Mouse (Mus musculus): ENCODE data around the gene Grin1. TPM values are rescaled to one million over a fixed set of nuclear protein-coding genes. Genes with fewer than 3 reads are reported as not detected.

Gene Grin1
- total RNA-seq, 2 experiments from 2014 or later: 0.22 TPM; not detected in 1

DNA sequence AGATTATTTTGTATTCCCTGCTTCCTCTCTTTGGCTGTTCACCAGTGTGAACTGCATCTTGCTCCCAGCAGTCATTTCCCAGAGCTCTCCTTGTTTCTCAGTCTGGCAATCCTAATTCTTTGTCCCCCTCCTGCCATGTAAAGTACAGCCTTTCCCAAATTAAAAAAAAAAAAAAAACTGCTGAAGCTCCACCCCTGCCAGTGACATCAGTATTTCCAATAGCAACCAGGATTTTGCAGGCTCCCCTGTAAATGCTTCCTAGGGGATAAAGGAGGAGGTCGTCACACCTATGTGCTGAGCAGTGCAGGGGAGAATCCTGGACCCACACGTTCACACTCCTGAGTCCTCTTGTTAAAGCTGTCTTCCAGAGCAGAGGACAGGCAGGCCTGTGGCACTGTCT, 1.1 kb upstream of the Grin1 start:
- no peak for DNase-seq
- intact Hi-C loops (cut with DNase I; ENCODE audit: low total_unique reads): no loop called here

DNA sequence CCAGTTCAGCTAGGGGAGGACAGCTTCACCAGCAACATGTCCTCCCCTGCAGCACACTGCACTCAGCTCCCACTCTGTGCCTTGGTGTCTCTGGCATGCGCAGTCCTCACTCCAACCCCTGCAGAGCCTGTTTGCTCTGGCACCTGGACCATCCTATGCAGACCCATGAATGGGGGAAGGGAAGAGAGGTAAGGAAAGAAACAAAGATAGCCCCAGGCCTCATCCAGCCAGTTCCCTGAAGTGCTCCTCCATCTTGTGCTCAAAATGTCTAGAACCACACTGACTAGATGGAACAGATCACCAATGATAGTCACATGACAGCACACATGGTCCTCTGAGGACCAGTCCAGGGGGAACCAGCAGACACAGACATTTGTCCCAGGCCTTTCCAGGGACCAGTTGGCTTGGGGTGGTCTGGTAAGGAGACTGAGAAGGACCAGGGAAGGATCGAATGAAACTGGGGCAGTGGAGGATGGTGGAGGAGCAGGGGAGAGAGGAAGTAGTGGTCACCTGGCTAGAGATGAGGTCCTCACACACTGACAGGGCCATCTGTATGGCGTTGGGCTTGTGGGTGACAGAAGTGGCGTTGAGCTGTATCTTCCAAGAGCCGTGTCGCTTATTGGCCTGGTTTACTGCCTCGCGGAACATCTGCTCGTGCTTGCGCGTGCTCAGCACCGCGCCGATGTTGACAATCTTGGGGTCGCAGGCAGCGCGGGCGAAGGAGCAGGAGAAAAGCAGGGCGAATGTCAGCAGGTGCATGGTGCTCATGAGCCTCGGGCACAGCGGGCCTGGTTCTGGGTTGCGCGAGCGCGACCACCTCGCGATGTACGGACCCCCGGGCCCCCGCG, 644 bp downstream of the Grin1 start:
- DNase-seq: no peak
- intact Hi-C loops (cut with DNase I; ENCODE audit: low total_unique reads): no loop called here

DNA sequence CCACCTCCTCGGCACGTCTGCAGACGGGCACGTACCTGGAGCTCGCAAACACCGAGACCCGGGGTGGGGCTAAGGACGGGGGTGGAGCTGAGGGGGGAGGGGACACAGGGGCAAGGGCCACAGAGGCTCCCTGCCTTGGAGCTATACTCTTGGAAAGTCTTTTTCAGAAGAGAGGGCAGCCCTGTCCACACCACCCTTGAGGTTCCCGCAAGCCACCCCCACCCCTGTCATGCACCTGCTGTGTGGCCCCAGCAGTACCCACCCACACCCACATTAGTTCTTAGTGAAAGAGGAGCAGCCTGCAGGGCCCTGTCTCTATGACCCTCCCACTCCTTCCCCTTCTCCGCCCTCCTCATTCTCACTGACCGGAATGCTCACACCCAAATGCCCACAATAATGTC, 7.5 kb downstream of the Grin1 start:
- DNase-seq: no peak
- intact Hi-C loops (cut with DNase I; ENCODE audit: low total_unique reads): no loop called here

DNA sequence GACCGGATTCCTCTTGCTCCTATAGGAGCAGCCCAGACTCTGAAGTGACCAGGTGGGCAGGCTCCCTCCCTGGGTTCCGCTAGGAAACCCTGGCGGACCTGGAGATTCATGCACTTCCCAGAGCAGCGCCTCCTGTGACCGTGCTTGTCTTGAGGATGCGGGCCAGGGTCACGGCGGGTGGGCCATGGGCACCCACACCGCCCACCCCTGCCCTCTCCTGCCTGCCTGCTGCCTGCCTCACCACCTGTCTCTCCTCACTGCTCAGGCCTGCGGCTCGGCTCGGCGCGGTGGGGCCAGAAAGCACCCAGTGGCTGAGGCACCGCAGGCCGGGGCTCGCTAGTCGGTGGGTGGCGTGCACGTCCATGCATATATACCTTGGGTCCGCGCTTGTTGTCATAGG, 8.0 kb downstream of the Grin1 start:
- intact Hi-C loops (cut with DNase I; ENCODE audit: low total_unique reads): no loop called here
- DNase-seq: no peak

DNA sequence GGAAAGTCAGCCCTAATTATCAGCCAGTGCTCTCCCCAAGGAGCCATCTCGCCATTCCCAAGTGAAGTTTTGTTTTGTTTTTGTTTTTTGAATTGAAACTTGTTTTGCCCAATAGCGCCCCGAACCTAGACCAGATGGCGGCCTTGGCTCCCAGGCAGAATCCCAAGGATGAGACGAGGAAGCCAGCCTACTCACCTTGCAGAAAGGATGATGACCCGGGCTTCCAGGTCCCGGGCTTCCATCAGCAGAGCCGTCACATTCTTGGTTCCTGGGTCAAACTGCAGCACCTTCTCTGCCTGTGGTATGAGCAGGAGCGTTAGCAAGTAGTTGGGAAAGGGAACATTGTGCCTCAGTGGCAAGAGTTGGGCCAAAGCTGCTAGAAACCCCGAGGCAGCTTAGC, 8.8 kb downstream of the Grin1 start:
- intact Hi-C loops (cut with DNase I; ENCODE audit: low total_unique reads): no loop called here

DNA sequence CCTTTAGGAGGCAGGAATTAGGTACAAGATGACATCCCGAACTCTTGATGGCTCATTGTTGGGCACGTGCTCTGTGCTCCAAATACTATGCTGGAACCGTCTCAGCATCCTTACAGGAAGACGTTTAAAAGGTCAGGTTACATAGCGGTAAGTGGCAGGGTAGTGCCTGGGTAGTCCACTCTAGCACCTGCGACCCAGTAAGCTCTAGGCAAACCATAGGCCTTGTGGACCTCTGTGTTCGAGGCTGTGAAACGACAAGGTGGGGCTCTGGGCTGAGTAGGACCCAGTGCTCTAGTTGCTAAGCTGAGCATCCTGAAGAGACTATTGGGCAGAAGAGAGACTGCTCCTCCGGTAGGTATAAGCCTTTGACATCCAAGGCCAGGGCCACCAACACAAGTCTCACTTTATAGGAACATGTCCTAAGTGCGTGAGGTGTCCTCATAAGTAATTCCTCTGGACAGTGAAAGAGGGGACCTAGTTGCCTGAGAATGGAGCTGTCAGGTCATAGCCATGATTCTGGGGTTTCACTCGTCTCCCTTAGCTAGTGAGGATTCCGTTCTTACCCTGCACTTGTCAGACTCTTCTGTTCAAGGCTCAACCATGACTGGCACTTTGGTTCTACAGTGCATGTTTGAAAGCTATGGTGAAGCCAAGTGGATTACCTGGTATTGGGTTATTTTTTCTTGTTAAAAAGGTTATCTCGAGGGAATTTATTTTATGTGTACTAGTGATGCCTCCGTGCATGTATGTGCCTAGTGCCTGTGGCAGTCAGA, 13.2 kb downstream of the Grin1 start:
- no peak for DNase-seq
- intact Hi-C loops (cut with DNase I; ENCODE audit: low total_unique reads): no loop called here

More for the DNA sequence above, 8.8 kb downstream of the Grin1 start:
- DNase-seq: no peak

DNA sequence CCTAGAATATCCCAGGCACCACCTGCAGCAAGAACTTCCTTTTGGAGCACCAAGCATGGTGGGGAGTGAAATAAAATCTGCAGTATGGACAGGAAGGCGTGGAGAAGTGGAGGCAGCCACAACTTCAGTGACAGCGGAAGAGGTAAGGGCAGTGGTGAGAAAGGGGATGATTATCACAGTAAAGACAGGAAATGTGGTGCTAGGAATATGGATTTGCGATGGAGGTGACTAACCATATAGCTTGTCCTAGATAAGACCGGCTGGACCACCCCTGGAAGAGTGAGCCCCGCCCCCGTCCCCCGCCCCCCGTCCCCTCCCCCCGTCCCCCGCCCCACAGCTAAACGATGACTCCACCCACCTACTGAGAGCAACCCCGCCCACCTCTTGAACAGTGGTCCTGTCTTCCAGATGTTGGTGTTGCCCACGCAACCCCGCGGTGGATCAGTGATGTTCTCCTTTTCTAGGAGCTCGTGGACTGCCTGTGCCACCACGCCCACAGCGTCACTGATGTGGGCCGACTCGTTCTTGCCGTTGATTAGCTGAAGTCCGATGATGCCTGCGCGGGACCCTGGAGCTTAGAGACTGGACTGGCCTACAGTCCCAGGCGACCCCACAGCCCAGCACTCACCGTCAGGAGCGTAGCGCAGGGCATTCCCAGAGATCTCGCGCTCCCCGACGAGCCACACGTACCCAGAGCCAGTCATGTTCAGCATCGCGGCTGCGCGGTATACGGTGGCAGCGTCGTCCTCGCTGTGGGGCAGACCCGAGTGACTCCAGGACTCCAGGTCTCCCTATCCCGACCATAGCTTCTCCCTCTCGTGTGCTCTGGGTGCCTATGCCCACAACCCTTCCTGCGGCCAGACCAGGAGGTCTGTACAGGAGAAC, 14.1 kb downstream of the Grin1 start:
- DNase-seq: no peak

DNA sequence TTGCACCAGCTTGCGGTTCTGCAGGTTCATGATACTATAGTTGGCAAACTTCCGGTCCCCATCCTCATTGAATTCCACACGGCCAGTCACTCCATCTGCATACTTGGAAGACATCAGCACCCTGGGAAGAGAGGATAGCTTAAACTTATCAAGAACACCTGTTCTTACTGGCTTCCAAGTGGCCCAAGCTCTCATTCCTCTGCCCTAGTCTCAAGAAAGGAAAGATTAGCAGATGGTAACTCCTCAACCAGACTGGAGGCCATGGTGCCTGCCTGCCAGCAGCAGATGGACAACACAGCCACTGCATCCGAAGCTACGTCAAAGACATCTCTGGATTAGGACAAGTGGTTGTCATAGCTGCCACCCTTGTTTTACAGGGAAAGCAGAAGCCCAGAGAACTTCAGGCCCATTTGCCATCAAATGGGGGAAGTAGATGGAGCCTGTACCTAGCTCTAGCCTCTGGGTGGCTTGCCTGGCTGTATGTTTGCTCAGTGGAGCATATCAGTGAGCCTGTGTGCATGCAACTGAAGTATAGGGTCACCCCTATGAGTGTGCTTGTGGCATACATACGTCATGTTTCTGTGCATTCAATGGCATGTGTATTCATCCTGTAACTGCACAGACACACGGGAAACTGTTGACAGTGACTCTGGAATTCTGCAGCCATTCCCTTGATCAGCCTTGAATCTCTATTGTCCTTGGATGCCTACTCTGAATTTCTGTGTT, 14.9 kb downstream of the Grin1 start:
- intact Hi-C loops (cut with DNase I; ENCODE audit: low total_unique reads): no loop called here

More for the DNA sequence above, 14.1 kb downstream of the Grin1 start:
- intact Hi-C loops (cut with DNase I; ENCODE audit: low total_unique reads): no loop called here

DNA sequence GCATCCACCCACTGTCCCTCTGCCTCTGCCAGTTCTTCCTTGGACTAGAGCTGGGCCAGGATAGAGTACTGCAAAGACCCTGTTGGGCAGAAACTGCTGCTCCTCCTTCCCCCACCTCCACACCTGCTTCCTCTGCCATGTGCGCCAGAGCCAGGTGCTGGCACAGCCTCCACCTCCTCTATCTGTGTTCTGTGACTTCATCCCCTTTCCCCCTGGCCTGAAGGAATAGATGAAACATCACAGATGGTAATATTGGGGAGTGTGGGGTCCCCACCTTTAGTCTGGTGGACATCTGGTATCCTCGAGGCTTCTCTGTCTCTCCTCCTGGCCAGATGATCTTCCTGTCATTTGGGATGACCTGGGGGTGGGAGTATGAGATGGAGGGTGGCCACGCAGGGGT, 15.5 kb downstream of the Grin1 start:
- no peak for DNase-seq
- intact Hi-C loops (cut with DNase I; ENCODE audit: low total_unique reads): no loop called here

More for the DNA sequence above, 14.9 kb downstream of the Grin1 start:
- no peak for DNase-seq

DNA sequence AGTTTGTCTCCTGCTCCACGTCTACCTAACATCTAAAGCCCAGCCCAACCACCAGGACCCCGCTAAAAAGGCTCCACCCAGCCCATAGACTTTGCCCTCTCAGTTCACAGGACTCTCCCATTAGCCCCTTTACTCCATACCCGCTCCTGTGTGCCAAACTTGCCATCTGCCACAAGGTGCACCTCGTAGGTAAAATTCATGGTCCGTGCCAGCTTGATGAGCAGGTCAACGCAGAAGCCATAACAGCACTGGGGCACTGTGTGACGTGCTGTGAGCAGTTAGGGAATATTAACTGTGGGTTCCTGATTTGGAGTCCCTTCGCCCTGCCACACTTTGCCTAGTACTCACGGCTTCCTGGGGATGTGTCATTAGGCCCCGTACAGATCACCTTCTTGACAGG, 20.9 kb downstream of the Grin1 start:
- DNase-seq: no peak
- intact Hi-C loops (cut with DNase I; ENCODE audit: low total_unique reads): no loop called here

DNA sequence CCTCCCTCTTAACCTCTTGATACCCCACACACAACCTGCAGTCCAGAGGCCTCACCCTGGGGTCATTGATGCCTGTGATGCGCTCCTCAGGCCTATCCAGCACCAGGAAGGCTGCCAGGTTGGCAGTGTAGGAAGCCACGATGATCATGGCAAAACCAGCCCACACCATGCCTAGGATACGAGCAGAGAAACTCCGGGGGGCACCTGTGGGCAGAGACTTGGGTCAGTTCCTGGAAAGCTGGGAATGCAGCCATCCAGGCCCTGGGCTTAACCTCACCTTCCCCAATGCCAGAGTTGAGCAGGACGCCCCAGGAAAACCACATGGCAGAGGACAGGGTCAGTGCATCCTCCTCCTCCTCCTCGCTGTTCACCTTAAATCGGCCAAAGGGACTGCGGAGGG, 21.9 kb downstream of the Grin1 start:
- intact Hi-C loops (cut with DNase I; ENCODE audit: low total_unique reads): no loop called here
- DNase-seq: no peak

DNA sequence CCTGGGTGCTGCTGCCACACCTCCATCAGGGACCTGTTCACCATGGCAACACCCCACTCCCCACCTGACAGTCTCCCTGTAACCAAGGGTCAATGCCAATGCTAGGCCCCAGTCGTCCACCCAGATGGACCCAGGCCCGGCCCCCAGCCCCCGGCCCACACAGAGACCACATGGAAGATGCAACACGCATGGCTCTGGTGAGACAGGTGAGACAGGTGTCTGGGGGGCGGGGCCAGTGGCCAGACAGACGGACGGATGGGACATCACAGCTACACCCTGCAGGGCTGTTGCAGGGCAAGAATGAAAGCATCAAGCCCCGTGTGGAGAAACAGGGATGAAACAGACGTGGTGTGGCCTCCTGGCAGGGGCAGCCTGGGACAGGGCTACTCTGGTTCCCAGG, 25.3 kb downstream of the Grin1 start:
- intact Hi-C loops (cut with DNase I; ENCODE audit: low total_unique reads): no loop called here
- DNase-seq: no peak

DNA sequence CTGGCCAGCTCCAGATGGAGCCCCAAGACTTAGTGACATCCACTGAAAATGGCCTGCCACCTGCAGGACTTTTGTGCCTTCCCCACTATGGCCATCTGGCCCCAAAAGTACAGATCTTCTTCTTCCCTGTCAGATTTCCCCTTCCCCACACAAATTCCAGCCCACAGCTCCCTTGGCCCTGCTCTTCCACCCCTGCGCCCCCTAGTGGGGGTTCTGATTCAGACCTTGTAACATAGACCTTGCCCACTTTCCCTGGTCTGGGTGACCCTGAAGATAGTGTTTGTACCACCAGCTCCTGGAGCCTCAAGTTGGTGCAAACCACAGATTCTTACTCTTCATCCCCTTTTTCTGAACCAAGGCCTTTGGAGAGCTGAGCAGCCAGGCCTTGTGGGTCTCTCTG, 26.1 kb downstream of the Grin1 start:
- intact Hi-C loops (cut with DNase I; ENCODE audit: low total_unique reads): no loop called here

DNA sequence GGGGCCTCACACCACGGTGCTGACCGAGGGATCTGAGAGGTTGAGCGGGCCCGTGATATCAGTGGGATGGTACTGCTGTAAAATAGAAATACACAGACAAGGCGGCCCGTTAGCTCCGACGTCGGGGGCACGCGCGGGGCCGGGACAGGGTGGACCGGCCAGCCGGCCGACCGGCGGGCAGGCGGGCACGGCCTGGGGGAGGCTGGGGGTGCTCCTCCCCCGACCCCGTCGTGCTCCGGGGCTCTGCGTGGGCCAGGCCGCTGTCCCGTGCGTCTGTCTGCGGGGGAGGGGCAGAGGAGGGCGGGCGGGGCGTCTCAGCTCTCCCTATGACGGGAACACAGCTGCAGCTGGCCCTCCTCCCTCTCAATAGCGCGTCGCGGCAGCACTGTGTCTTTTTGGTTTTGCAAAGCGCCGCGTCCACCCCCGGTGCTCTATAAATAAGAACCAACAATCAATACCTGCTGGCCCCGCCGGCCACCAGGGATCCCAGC, 26.9 kb downstream of the Grin1 start:
- intact Hi-C loops (cut with DNase I; ENCODE audit: low total_unique reads): no loop called here
- peak; percentile 40 for DNase-seq

More for the DNA sequence above, 26.1 kb downstream of the Grin1 start:
- peak; percentile 77 for DNase-seq

DNA sequence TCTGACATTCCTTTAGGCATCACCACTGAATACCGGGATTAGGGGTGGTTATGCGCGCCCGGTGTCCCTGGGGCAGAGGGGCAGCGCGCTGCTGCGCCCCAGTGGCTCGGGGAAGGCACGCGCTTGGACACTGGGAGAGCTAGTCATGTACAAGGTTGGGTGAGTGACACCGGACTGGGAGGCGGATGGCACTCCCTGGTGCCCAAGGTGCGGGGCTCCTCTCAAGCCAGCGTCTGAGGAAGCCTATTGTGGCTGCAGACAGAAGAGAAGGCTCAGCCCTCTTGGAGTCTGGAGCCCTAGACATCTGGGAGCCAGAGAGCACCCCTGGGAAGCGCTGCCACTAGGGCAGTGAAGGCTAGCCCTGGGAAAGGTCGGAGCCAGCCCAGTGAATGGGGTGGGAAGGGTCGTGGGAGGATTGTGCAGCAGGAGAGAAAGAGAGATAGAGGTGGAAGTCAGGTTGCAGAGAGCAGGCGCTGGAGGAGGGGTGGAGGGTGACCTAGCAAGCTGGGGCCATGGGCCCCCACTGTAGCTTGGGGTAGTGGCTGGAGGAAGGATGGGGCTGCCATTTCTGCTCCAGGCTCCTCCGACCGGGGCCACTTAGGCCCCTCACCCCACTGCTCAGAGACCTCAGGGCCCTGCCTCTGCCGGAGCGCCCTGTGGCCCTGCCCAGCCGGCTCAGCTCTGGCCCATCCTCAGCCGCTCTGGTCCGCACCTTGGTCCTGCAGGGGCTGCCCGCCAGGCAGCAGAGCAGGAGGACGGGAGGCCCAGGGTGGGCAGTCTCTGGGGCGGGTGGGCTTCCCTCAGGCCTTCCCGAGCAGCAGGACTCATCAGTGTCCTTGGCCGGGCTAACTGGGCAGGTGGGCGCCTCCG, 27.6 kb downstream of the Grin1 start:
- DNase-seq: no peak
- intact Hi-C loops (cut with DNase I; ENCODE audit: low total_unique reads): no loop called here

DNA sequence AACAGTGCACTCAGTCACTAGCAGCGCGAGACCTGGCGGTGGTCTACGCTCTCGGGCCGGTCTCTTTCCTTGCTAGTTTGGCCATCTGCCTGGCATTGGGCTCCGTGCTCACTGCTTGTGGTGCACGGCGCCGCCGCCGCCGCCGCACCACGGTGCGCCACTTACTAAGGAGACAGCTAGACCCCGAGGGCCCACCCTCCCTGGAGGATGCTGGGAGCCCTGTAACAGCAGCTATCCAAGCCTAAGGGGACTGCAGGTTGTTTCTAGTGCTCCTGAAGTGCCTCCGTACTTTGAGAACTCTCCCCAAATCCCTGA, 28.2 kb downstream of the Grin1 start:
- DNase-seq: no peak
- intact Hi-C loops (cut with DNase I; ENCODE audit: low total_unique reads): no loop called here

DNA sequence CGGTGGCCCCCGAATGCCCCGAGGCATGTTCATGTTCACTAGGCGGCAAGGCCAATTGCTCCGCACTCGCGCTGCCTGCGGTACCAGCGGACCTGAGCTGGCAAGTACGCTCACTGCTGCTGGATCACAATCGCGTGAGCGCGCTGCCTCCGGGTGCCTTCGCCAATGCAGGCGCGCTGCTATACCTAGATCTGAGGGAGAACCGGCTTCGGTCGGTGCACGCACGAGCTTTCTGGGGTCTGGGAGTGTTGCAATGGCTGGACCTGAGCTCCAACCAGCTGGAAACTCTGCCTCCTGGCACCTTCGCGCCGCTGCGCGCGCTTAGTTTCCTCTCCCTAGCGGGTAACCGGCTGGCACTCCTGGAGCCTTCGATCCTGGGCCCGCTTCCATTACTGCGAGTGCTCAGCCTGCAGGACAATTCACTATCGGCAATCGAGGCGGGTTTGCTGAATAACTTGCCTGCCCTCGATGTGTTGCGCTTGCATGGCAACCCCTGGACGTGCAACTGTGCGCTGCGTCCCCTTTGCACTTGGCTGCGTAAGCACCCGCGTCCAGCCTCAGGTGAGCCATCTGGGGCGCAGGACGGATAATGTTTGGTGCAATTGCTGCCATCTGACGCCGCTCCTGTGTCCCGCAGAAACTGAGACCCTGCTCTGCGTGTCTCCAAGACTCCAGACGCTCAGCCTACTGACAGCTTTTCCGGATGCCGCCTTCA, 28.7 kb downstream of the Grin1 start:
- no peak for DNase-seq
- intact Hi-C loops (cut with DNase I; ENCODE audit: low total_unique reads): no loop called here

DNA sequence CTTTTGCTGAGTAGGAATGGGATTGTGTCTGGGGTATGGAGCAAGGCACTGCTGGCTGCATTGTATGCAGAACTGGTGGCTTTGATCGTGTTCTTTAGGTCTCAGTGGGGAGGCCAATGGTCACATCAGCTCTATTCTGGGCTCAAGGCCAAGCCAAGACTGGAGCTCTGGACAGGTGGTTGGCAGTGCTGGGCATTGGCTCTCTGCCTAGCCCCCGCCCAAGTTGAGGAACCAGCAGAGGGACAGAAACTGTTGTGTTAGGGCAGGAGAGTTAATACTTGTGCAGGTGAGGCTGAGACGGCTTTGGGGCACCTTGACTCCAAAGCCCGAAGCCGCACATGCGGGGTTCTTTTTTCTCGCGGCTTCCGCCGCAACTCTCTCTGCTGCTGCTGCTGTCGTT, 29.3 kb downstream of the Grin1 start, which contains the start of gene Lrrc26:
Gene Lrrc26 (plus strand): TSS at position 265 of the 400 bp plus-strand sequence.
- no peak for DNase-seq
- intact Hi-C loops (cut with DNase I; ENCODE audit: low total_unique reads): no loop called here

All from gastrocnemius, postnatal 14 days (tissue).